ENCODE assay signal across 9 mouse cellular contexts in genomic region chr15:40130880-40131478, GRCm38 (mm10). TPM values are rescaled to one million over a fixed set of nuclear protein-coding genes. Genes with fewer than 3 reads are reported as not detected.
DNase-seq lines count a peak whose midpoint lies in the region; ATAC-seq lines count a peak whose summit lies in the region.
"Had no signal": no experiment of that assay in that cellular context is flagged by ENCODE, and none has a peak within 500 bp of the region (broad histone marks: within the 10 kb centered on the region; RNA-seq: fewer than 3 reads in every experiment).

No protein-coding gene starts in this region.

- 23% methylated on average over 15 of the region's 15 CpGs for WGBS in forebrain, embryonic 16.5 days

- peak; percentile 31; the same call in 1 of the 2 replicates for ATAC-seq in cerebellum, adult (ENCODE audit: insufficient number of reproducible peaks, low FRiP score, low TSS enrichment)
- ATAC-seq in forebrain, embryonic 16.5 days: peak; percentile 59
- ATAC-seq in megakaryocyte, adult 5-6 weeks (ENCODE audit: poor library complexity, severe bottlenecking): 0 out of 2 replicates have a peak, but pooled peaks have one; percentile 70

- peak; percentile 79 for DNase-seq in MN1 (ENCODE audit: low spot score)
- peak; percentile 89 for DNase-seq in heart, postnatal 4 days
- peak; percentile 69 to 78 for DNase-seq in layer of hippocampus, postnatal 14 days (ENCODE audit: low spot score in 2 of 2)
- peak; percentile 61 to 82 for DNase-seq in right cerebral cortex, postnatal 10 days (ENCODE audit: low spot score in 2 of 2)
- DNase-seq in urinary bladder, postnatal 36 days (ENCODE audit: low spot score in 2 of 2): peak; percentile 57 to 67

- H3K9me3 ChIP-seq in forebrain, embryonic 16.5 days (ENCODE audit: control insufficient read depth, low read length): no peaks in the 10 kb centered on the region
- H3K9me3 ChIP-seq: liver, embryonic 15.5 days had no signal

- no peaks in the 10 kb centered on the region for H3K36me3 ChIP-seq in forebrain, embryonic 16.5 days (ENCODE audit: control insufficient read depth, insufficient read depth)
- H3K36me3 ChIP-seq: liver, embryonic 15.5 days had no signal

- no peak overlapping the region for H3K27ac ChIP-seq in forebrain, embryonic 16.5 days (ENCODE audit: low read length)
- H3K27ac ChIP-seq: liver, embryonic 15.5 days had no signal

- no peaks in the 10 kb centered on the region for H3K4me1 ChIP-seq in forebrain, embryonic 16.5 days (replicated peaks; ENCODE audit: control insufficient read depth, insufficient read depth, low read length)
- H3K4me1 ChIP-seq: liver, embryonic 15.5 days had no signal

- H3K27me3 ChIP-seq in forebrain, embryonic 16.5 days (replicated peaks; ENCODE audit: control insufficient read depth, insufficient read depth, low read length): no peaks in the 10 kb centered on the region
- H3K27me3 ChIP-seq: liver, embryonic 15.5 days had no signal

- H3K4me2 ChIP-seq in forebrain, embryonic 16.5 days (ENCODE audit: low read length): no peak overlapping the region
- H3K4me2 ChIP-seq: liver, embryonic 15.5 days had no signal

- no peak overlapping the region for H3K9ac ChIP-seq in forebrain, embryonic 16.5 days (replicated peaks; ENCODE audit: low read depth, low read length)
- H3K9ac ChIP-seq: liver, embryonic 15.5 days had no signal

- no peak overlapping the region for H3K4me3 ChIP-seq in forebrain, embryonic 16.5 days (replicated peaks; ENCODE audit: low read length)
- H3K4me3 ChIP-seq: liver, embryonic 15.5 days had no signal

RNA-seq across cellular contexts. Expression of gene 9330182O14Rik, which starts 3.2 kb away (rescaled TPM):
- polyA plus RNA-seq in forebrain, embryonic 16.5 days (2015; fragmentation: Nextera tagmentation; extraction: Ambion mirVana): not detected in 2 replicates
- total RNA-seq in heart, postnatal 4 days (2021): not detected
- not detected for total RNA-seq in layer of hippocampus, postnatal 14 days (2021)
- not detected in 2 replicates for total RNA-seq in megakaryocyte, adult 5-6 weeks (2015)
- not detected in 2 replicates for total RNA-seq in megakaryocyte, adult 5-6 weeks (2017)
- polyA plus RNA-seq: liver, embryonic 15.5 days had no signal
